Mouse (Mus musculus): ENCODE results near the gene Cpne6. TPM values are rescaled to one million over a fixed set of nuclear protein-coding genes. Genes with fewer than 3 reads are reported as not detected.

Cpne6 gene
- polyA plus RNA-seq, 1 experiment from 2014 or later: 1.7 TPM

- H3K9me3 ChIP-seq (ENCODE audit: control insufficient read depth, low read length): no peaks in the 10 kb centered on the region
- ATAC-seq (ENCODE audit: insufficient read depth, low FRiP score, low TSS enrichment): no peak
- WGBS: 91% methylated on average over 1 of the region's 1 CpGs
Observed at GRCm38 (mm10) chr14:55477421-55477820, 32.8 kb upstream of the Cpne6 start.

GRCm38 (mm10) chr14:55477829-55478228, 32.4 kb upstream of the Cpne6 start:
- DNase-seq (ENCODE audit: low spot score) (no peak), ATAC-seq (ENCODE audit: insufficient read depth, low FRiP score, low TSS enrichment) (no peak)
- Histone ChIP-seq H3K36me3 (ENCODE audit: control insufficient read depth, insufficient read depth, low read length) (no peaks in the 10 kb centered on the region), H3K27ac (ENCODE audit: low read depth, low read length) (no peak overlapping the region), H3K4me2 (ENCODE audit: low read depth) (no peak overlapping the region), H3K4me1 (ENCODE audit: control insufficient read depth, insufficient read depth, low read length) (no peaks in the 10 kb centered on the region), H3K27me3 (ENCODE audit: control insufficient read depth, insufficient read depth, low read length) (no peaks in the 10 kb centered on the region), H3K4me3 (ENCODE audit: low read depth, low read length) (no peak overlapping the region), H3K9me3 (ENCODE audit: control insufficient read depth, low read length) (no peaks in the 10 kb centered on the region), H3K9ac (ENCODE audit: low read length) (no peak overlapping the region)
- WGBS: 91% methylated on average over 5 of the region's 5 CpGs

More at GRCm38 (mm10) chr14:55477421-55477820, 32.8 kb upstream of the Cpne6 start:
- Histone ChIP-seq H3K9ac (ENCODE audit: low read length) (no peak overlapping the region), H3K4me3 (ENCODE audit: low read depth, low read length) (no peak overlapping the region), H3K4me2 (ENCODE audit: low read depth) (no peak overlapping the region), H3K27ac (ENCODE audit: low read depth, low read length) (no peak overlapping the region), H3K36me3 (ENCODE audit: control insufficient read depth, insufficient read depth, low read length) (no peaks in the 10 kb centered on the region), H3K27me3 (ENCODE audit: control insufficient read depth, insufficient read depth, low read length) (no peaks in the 10 kb centered on the region), H3K4me1 (ENCODE audit: control insufficient read depth, insufficient read depth, low read length) (no peaks in the 10 kb centered on the region)
- no peak for DNase-seq (ENCODE audit: low spot score)

- Histone ChIP-seq H3K27me3 (ENCODE audit: control insufficient read depth, insufficient read depth, low read length) (no peaks in the 10 kb centered on the region), H3K9ac (ENCODE audit: low read length) (peak within 1 kb of the TSS; percentile 76), H3K27ac (ENCODE audit: low read depth, low read length) (peak within 1 kb of the TSS; percentile 64; the same call in 1 of the 2 replicates), H3K4me3 (ENCODE audit: low read depth, low read length) (peak within 1 kb of the TSS; percentile 57), H3K36me3 (ENCODE audit: control insufficient read depth, insufficient read depth, low read length) (no peaks in the 10 kb centered on the region), H3K9me3 (ENCODE audit: control insufficient read depth, low read length) (no peaks in the 10 kb centered on the region), H3K4me2 (ENCODE audit: low read depth) (peak within 1 kb of the TSS; percentile 58), H3K4me1 (ENCODE audit: control insufficient read depth, insufficient read depth, low read length) (no peaks in the 10 kb centered on the region)
- ATAC-seq (ENCODE audit: insufficient read depth, low FRiP score, low TSS enrichment): peak; percentile 95
- whole genome bisulfite sequencing: 2% methylated on average over 38 of the region's 38 CpGs
- DNase-seq (ENCODE audit: low spot score): peak; percentile 82
Observed at GRCm38 (mm10) chr14:55478651-55479599, 31.3 kb upstream of the Cpne6 start, which contains the start of gene Dhrs4. Gene Dhrs4, plus strand, starts transcription at chr14:55478758.

GRCm38 (mm10) chr14:55479629-55480028, 30.6 kb upstream of the Cpne6 start:
- H3K27ac ChIP-seq (ENCODE audit: low read depth, low read length): no peak overlapping the region
- no peaks in the 10 kb centered on the region for H3K27me3 ChIP-seq (ENCODE audit: control insufficient read depth, insufficient read depth, low read length)
- no peaks in the 10 kb centered on the region for H3K4me1 ChIP-seq (ENCODE audit: control insufficient read depth, insufficient read depth, low read length)
- DNase-seq (ENCODE audit: low spot score): no peak
- no peak for ATAC-seq (ENCODE audit: insufficient read depth, low FRiP score, low TSS enrichment)
- no peak overlapping the region for H3K4me3 ChIP-seq (ENCODE audit: low read depth, low read length)
- no peaks in the 10 kb centered on the region for H3K36me3 ChIP-seq (ENCODE audit: control insufficient read depth, insufficient read depth, low read length)
- no peak overlapping the region for H3K4me2 ChIP-seq (ENCODE audit: low read depth)
- H3K9me3 ChIP-seq (ENCODE audit: control insufficient read depth, low read length): no peaks in the 10 kb centered on the region
- H3K9ac ChIP-seq (ENCODE audit: low read length): no peak overlapping the region
- WGBS: 89% methylated on average over 10 of the region's 10 CpGs

- H3K36me3 ChIP-seq (ENCODE audit: control insufficient read depth, insufficient read depth, low read length): no peaks in the 10 kb centered on the region; the same call in 1 of the 2 replicates
- 69% methylated on average over 5 of the region's 5 CpGs for WGBS
- no peaks in the 10 kb centered on the region for H3K27me3 ChIP-seq (ENCODE audit: control insufficient read depth, insufficient read depth, low read length)
- ATAC-seq (ENCODE audit: insufficient read depth, low FRiP score, low TSS enrichment) (no peak), DNase-seq (ENCODE audit: low spot score) (no peak)
- H3K4me2 ChIP-seq (ENCODE audit: low read depth): no peak overlapping the region
- H3K9me3 ChIP-seq (ENCODE audit: control insufficient read depth, low read length): no peaks in the 10 kb centered on the region
- H3K4me1 ChIP-seq (ENCODE audit: control insufficient read depth, insufficient read depth, low read length): no peaks in the 10 kb centered on the region
- H3K27ac ChIP-seq (ENCODE audit: low read depth, low read length): no peak overlapping the region
- H3K4me3 ChIP-seq (ENCODE audit: low read depth, low read length): no peak overlapping the region
- no peak overlapping the region for H3K9ac ChIP-seq (ENCODE audit: low read length)
Observed at GRCm38 (mm10) chr14:55484430-55485085, 25.7 kb upstream of the Cpne6 start.

GRCm38 (mm10) chr14:55486836-55487235, 23.4 kb upstream of the Cpne6 start:
- ATAC-seq (ENCODE audit: insufficient read depth, low FRiP score, low TSS enrichment): no peak
- no peaks in the 10 kb centered on the region for H3K4me1 ChIP-seq (ENCODE audit: control insufficient read depth, insufficient read depth, low read length)

GRCm38 (mm10) chr14:55490361-55491201, 19.7 kb upstream of the Cpne6 start, which contains the start of gene Carmil3:
Gene Carmil3, plus strand, starts transcription at chr14:55490651.
- peak; percentile 88 for DNase-seq (ENCODE audit: low spot score)

More at GRCm38 (mm10) chr14:55486836-55487235, 23.4 kb upstream of the Cpne6 start:
- Histone ChIP-seq H3K36me3 (ENCODE audit: control insufficient read depth, insufficient read depth, low read length) (no peaks in the 10 kb centered on the region; the same call in 1 of the 2 replicates), H3K4me2 (ENCODE audit: low read depth) (no peak overlapping the region), H3K27ac (ENCODE audit: low read depth, low read length) (no peak overlapping the region), H3K4me3 (ENCODE audit: low read depth, low read length) (no peak overlapping the region), H3K9ac (ENCODE audit: low read length) (no peak overlapping the region), H3K9me3 (ENCODE audit: control insufficient read depth, low read length) (no peaks in the 10 kb centered on the region), H3K27me3 (ENCODE audit: control insufficient read depth, insufficient read depth, low read length) (no peaks in the 10 kb centered on the region)
- no peak for DNase-seq (ENCODE audit: low spot score)
- WGBS: 85% methylated on average over 8 of the region's 8 CpGs

GRCm38 (mm10) chr14:55491291-55491833, 18.9 kb upstream of the Cpne6 start:
- no peaks in the 10 kb centered on the region for H3K27me3 ChIP-seq (ENCODE audit: control insufficient read depth, insufficient read depth, low read length)
- no peaks in the 10 kb centered on the region for H3K4me1 ChIP-seq (ENCODE audit: control insufficient read depth, insufficient read depth, low read length)
- ATAC-seq (ENCODE audit: insufficient read depth, low FRiP score, low TSS enrichment): peak; percentile 75
- 1% methylated on average over 26 of the region's 30 CpGs for WGBS
- DNase-seq (ENCODE audit: low spot score): peak; percentile 82
- no peaks in the 10 kb centered on the region; the same call in 1 of the 2 replicates for H3K36me3 ChIP-seq (ENCODE audit: control insufficient read depth, insufficient read depth, low read length)
- peak overlapping the region; percentile 68 for H3K9ac ChIP-seq (ENCODE audit: low read length)
- H3K4me3 ChIP-seq (ENCODE audit: low read depth, low read length): peak overlapping the region; percentile 75
- peak overlapping the region; percentile 65 for H3K27ac ChIP-seq (ENCODE audit: low read depth, low read length)
- peak overlapping the region; percentile 84 for H3K4me2 ChIP-seq (ENCODE audit: low read depth)
- no peaks in the 10 kb centered on the region for H3K9me3 ChIP-seq (ENCODE audit: control insufficient read depth, low read length)

More at GRCm38 (mm10) chr14:55490361-55491201, 19.7 kb upstream of the Cpne6 start, which contains the start of gene Carmil3:
- peak within 1 kb of the TSS; percentile 84 for H3K4me2 ChIP-seq (ENCODE audit: low read depth)
- no peaks in the 10 kb centered on the region for H3K27me3 ChIP-seq (ENCODE audit: control insufficient read depth, insufficient read depth, low read length)
- no peaks in the 10 kb centered on the region for H3K9me3 ChIP-seq (ENCODE audit: control insufficient read depth, low read length)
- H3K27ac ChIP-seq (ENCODE audit: low read depth, low read length): peak within 1 kb of the TSS; percentile 65
- H3K4me1 ChIP-seq (ENCODE audit: control insufficient read depth, insufficient read depth, low read length): no peaks in the 10 kb centered on the region
- under 1% methylated on average over 54 of the region's 68 CpGs for WGBS
- peak; percentile 77 for ATAC-seq (ENCODE audit: insufficient read depth, low FRiP score, low TSS enrichment)
- no peaks in the 10 kb centered on the region; the same call in 1 of the 2 replicates for H3K36me3 ChIP-seq (ENCODE audit: control insufficient read depth, insufficient read depth, low read length)
- H3K9ac ChIP-seq (ENCODE audit: low read length): peak within 1 kb of the TSS; percentile 68
- H3K4me3 ChIP-seq (ENCODE audit: low read depth, low read length): peak within 1 kb of the TSS; percentile 75
